8 mouse cellular contexts compared by ENCODE assay signal in the genomic region with DNA sequence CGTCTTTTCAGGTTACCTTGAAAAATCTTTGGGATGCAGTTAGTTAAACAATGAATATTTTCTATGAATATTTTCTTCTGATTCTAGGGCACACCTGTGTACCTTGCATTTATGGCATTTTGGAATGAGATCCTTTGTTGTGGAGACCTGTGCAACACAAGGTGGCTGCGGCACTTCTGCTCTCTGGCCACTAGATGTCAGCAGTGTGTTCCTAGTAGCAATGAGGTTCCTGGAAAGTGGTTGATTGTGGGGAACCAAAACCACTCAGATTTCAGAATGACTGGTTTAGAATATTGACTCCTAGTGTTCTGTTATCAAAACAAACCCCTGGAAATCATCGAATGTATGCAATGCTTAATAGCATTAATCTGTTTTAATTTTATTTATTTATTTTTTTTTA. TPM values are rescaled to one million over a fixed set of nuclear protein-coding genes. Genes with fewer than 3 reads are reported as not detected.
DNase-seq lines count a peak whose midpoint lies in the region; ATAC-seq and TF ChIP-seq lines count a peak whose summit lies in the region.

No protein-coding gene starts in this region.

- ATAC-seq in hindbrain, embryonic 11.5 days (ENCODE audit: low FRiP score): no peak
- no peak for ATAC-seq in hindbrain, embryonic 12.5 days (ENCODE audit: low FRiP score)
- ATAC-seq in hindbrain, embryonic 16.5 days: peak; percentile 73
- no peak for ATAC-seq in midbrain, postnatal 0 days (ENCODE audit: low FRiP score)

- H3K27me3 ChIP-seq in hindbrain, embryonic 11.5 days (ENCODE audit: control insufficient read depth, insufficient read depth, low read length): no peaks in the 10 kb centered on the region
- H3K27me3 ChIP-seq in hindbrain, embryonic 12.5 days: peaks cover 6% of the 10 kb centered on the region
- H3K27me3 ChIP-seq in hindbrain, embryonic 16.5 days (replicated peaks; ENCODE audit: control insufficient read depth, insufficient read depth, low read length): no peaks in the 10 kb centered on the region
- H3K27me3 ChIP-seq in midbrain, postnatal 0 days (ENCODE audit: insufficient read depth, low read length): no peaks in the 10 kb centered on the region

- 6% methylated on average over 3 of the region's 3 CpGs for WGBS in hindbrain, embryonic 11.5 days
- WGBS in hindbrain, embryonic 12.5 days: 5% methylated on average over 3 of the region's 3 CpGs
- 7% methylated on average over 3 of the region's 3 CpGs for WGBS in hindbrain, embryonic 16.5 days
- WGBS in midbrain, postnatal 0 days: 6% methylated on average over 3 of the region's 3 CpGs

- H3K36me3 ChIP-seq in hindbrain, embryonic 11.5 days (ENCODE audit: control insufficient read depth, insufficient read depth, low read length): no peaks in the 10 kb centered on the region
- H3K36me3 ChIP-seq in hindbrain, embryonic 12.5 days: no peaks in the 10 kb centered on the region
- H3K36me3 ChIP-seq in hindbrain, embryonic 16.5 days (ENCODE audit: control insufficient read depth, insufficient read depth, low read length): no peaks in the 10 kb centered on the region
- H3K36me3 ChIP-seq in midbrain, postnatal 0 days (ENCODE audit: insufficient read depth, low read length): no peaks in the 10 kb centered on the region

- intact Hi-C loops in left cerebral cortex, postnatal 14 days (cut with DNase I): loop anchor here (1.0 to 10.0 kb wide), 3 partner anchors 143 to 729 kb away; no protein-coding TSS in a partner anchor

- H3K4me3 ChIP-seq in hindbrain, embryonic 11.5 days (ENCODE audit: low read depth, low read length): no peak overlapping the region
- no peak overlapping the region for H3K4me3 ChIP-seq in hindbrain, embryonic 12.5 days
- no peak overlapping the region for H3K4me3 ChIP-seq in hindbrain, embryonic 16.5 days (ENCODE audit: low read length)
- no peak overlapping the region for H3K4me3 ChIP-seq in midbrain, postnatal 0 days (ENCODE audit: low read depth, low read length)

- H3K9me3 ChIP-seq in hindbrain, embryonic 11.5 days (ENCODE audit: control insufficient read depth, low read length): no peaks in the 10 kb centered on the region
- H3K9me3 ChIP-seq in hindbrain, embryonic 12.5 days (replicated peaks): no peaks in the 10 kb centered on the region
- no peaks in the 10 kb centered on the region for H3K9me3 ChIP-seq in hindbrain, embryonic 16.5 days (ENCODE audit: control insufficient read depth, low read length)
- H3K9me3 ChIP-seq in midbrain, postnatal 0 days (ENCODE audit: low read length): no peaks in the 10 kb centered on the region

- TF ChIP-seq CTCF in midbrain, postnatal 0 days (IDR thresholded peaks at IDR 0.05): peak; percentile 98

- H3K4me2 ChIP-seq in hindbrain, embryonic 11.5 days (replicated peaks; ENCODE audit: low read depth, low read length): no peak overlapping the region
- H3K4me2 ChIP-seq in hindbrain, embryonic 12.5 days (replicated peaks): no peak overlapping the region
- H3K4me2 ChIP-seq in hindbrain, embryonic 16.5 days (ENCODE audit: low read length): no peak overlapping the region
- H3K4me2 ChIP-seq in midbrain, postnatal 0 days (ENCODE audit: low read depth, low read length, poor library complexity, severe bottlenecking): no peak overlapping the region

- no peak overlapping the region for H3K9ac ChIP-seq in hindbrain, embryonic 11.5 days (ENCODE audit: low read depth, low read length)
- H3K9ac ChIP-seq in hindbrain, embryonic 12.5 days: no peak overlapping the region
- H3K9ac ChIP-seq in hindbrain, embryonic 16.5 days (ENCODE audit: low read depth, low read length): no peak overlapping the region
- H3K9ac ChIP-seq in midbrain, postnatal 0 days (replicated peaks; ENCODE audit: low read length, poor library complexity, severe bottlenecking): no peak overlapping the region

- no peak overlapping the region for H3K27ac ChIP-seq in hindbrain, embryonic 11.5 days (ENCODE audit: low read depth, low read length)
- no peak overlapping the region for H3K27ac ChIP-seq in hindbrain, embryonic 12.5 days
- H3K27ac ChIP-seq in hindbrain, embryonic 16.5 days (ENCODE audit: low read depth, low read length): no peak overlapping the region
- no peak overlapping the region for H3K27ac ChIP-seq in midbrain, postnatal 0 days (ENCODE audit: low read depth, low read length)

- DNase-seq in hindbrain, embryonic 11.5 days (ENCODE audit: low spot score): peak; percentile 88
- DNase-seq in adrenal gland, postnatal 10 days: peak; percentile 73
- DNase-seq in embryo, embryonic 11 days: peak; percentile 86
- DNase-seq in left cerebral cortex, postnatal 14 days (ENCODE audit: low spot score in 2 of 2): peak; percentile 70 to 84
- DNase-seq in midbrain, postnatal 0 days (ENCODE audit: low spot score): peak; percentile 90
- DNase-seq in testis, postnatal 14 days (ENCODE audit: low spot score): peak; percentile 8

- H3K4me1 ChIP-seq in hindbrain, embryonic 11.5 days (replicated peaks; ENCODE audit: control insufficient read depth, insufficient read depth, low read length): no peaks in the 10 kb centered on the region
- no peaks in the 10 kb centered on the region for H3K4me1 ChIP-seq in hindbrain, embryonic 12.5 days
- no peaks in the 10 kb centered on the region for H3K4me1 ChIP-seq in hindbrain, embryonic 16.5 days (ENCODE audit: control insufficient read depth, insufficient read depth, low read depth, low read length)
- no peaks in the 10 kb centered on the region for H3K4me1 ChIP-seq in midbrain, postnatal 0 days (ENCODE audit: insufficient read depth, low read length)

RNA-seq across cellular contexts. Expression of a gene that starts 31.7 kb away (rescaled TPM):
- 0.33 and 0.68 TPM in 2 replicates for polyA plus RNA-seq in hindbrain, embryonic 11.5 days (2014; fragmentation: Nextera tagmentation; extraction: Ambion mirVana)
- polyA plus RNA-seq in hindbrain, embryonic 12.5 days (2016; fragmentation: Nextera tagmentation; extraction: Ambion mirVana): 0.56 and 0.69 TPM in 2 replicates
- under 1 TPM; 0.12 to 0.15 TPM for total RNA-seq in adrenal gland, postnatal 10 days (2021)
- 0.73 and 0.95 TPM in 2 replicates for polyA plus RNA-seq in hindbrain, embryonic 16.5 days (2015; fragmentation: Nextera tagmentation; extraction: Ambion mirVana)
- total RNA-seq in left cerebral cortex, postnatal 14 days (2021): under 1 TPM in 1 of 2 experiments, not detected in 1; 0.06 TPM
- 0.27 and 0.52 TPM in 2 replicates for total RNA-seq in midbrain, postnatal 0 days (2014; rRNA removed)
- 0.32 and 0.42 TPM in 2 replicates for polyA plus RNA-seq in midbrain, postnatal 0 days (2015; fragmentation: Nextera tagmentation; extraction: Ambion mirVana)

Comparison
In these comparisons a context has a peak if more than half of its experiments do, and no peak if none do; other contexts are left out.
1. DNase-seq: peak in every context shown above with its lines; median percentile 90 in midbrain, postnatal 0 days; 88 in hindbrain, embryonic 11.5 days; 86 in embryo, embryonic 11 days; 77 in left cerebral cortex, postnatal 14 days; 73 in adrenal gland, postnatal 10 days; 8 in testis, postnatal 14 days.